Mouse (Mus musculus) forebrain, embryonic 15.5 days (tissue): Measurements from ENCODE around the gene Acad8. TPM values are rescaled to one million over a fixed set of nuclear protein-coding genes. Genes with fewer than 3 reads are reported as not detected.

Experiments
- ATAC-seq: fragments of 200-750 bp; cut with Nextera tagmentation; replicated peaks from 2 replicates; pipeline ENCODE4 v1.8.0; 2017; ENCODE audit warnings: mild to moderate bottlenecking, moderate TSS enrichment, moderate library complexity
- H3K27ac ChIP-seq: fragments of 300-500 bp; sonication (generic); replicated peaks from 2 replicates; pipeline ENCODE4 v1.5.1; 2015; ENCODE audit warnings: mild to moderate bottlenecking, inconsistent platforms
- H3K27me3 ChIP-seq: fragments of 300-500 bp; sonication (generic); 2 replicates; pipeline ENCODE4 v1.6.1; 2015; ENCODE audit warnings: inconsistent platforms
- H3K36me3 ChIP-seq: fragments of 300-500 bp; sonication (generic); 2 replicates; pipeline ENCODE4 v1.6.1; 2015; ENCODE audit warnings: mild to moderate bottlenecking, inconsistent platforms
- H3K4me1 ChIP-seq: fragments of 300-500 bp; sonication (generic); 2 replicates; pipeline ENCODE4 v1.6.1; 2015; ENCODE audit warnings: inconsistent platforms
- H3K4me2 ChIP-seq: fragments of 300-500 bp; sonication (generic); replicated peaks from 2 replicates; pipeline ENCODE4 v1.6.1; 2015; ENCODE audit warnings: mild to moderate bottlenecking, inconsistent platforms
- H3K4me3 ChIP-seq: fragments of 300-500 bp; sonication (generic); 2 replicates; pipeline ENCODE4 v1.5.1; 2015; ENCODE audit warnings: mild to moderate bottlenecking, inconsistent platforms
- H3K9ac ChIP-seq: fragments of 300-500 bp; sonication (generic); replicated peaks from 2 replicates; pipeline ENCODE4 v1.6.1; 2015; ENCODE audit warnings: mild to moderate bottlenecking, inconsistent platforms
- H3K9me3 ChIP-seq: fragments of 300-500 bp; sonication (generic); 2 replicates; pipeline ENCODE4 v1.6.1; 2016; ENCODE audit warnings: inconsistent platforms
- WGBS: fragments of 180-500 bp; shearing (Covaris S2); methylation state at CpG from one replicate; pipeline ENCODE4 v1.1.7; 2015; ENCODE audit warnings: mixed read lengths; 5-methylcytosine and 5-hydroxymethylcytosine counted together
- polyA plus RNA-seq: library from polyadenylated mRNA; unstranded; fragments of >200 nt; fragmentation: Nextera tagmentation; extraction: Ambion mirVana; gene quantifications from 2 replicates; pipeline ENCODE4 v1.2.1, GENCODE M21; 2015

Acad8 gene
- 43.7 and 50.5 TPM in 2 replicates for polyA plus RNA-seq

DNA sequence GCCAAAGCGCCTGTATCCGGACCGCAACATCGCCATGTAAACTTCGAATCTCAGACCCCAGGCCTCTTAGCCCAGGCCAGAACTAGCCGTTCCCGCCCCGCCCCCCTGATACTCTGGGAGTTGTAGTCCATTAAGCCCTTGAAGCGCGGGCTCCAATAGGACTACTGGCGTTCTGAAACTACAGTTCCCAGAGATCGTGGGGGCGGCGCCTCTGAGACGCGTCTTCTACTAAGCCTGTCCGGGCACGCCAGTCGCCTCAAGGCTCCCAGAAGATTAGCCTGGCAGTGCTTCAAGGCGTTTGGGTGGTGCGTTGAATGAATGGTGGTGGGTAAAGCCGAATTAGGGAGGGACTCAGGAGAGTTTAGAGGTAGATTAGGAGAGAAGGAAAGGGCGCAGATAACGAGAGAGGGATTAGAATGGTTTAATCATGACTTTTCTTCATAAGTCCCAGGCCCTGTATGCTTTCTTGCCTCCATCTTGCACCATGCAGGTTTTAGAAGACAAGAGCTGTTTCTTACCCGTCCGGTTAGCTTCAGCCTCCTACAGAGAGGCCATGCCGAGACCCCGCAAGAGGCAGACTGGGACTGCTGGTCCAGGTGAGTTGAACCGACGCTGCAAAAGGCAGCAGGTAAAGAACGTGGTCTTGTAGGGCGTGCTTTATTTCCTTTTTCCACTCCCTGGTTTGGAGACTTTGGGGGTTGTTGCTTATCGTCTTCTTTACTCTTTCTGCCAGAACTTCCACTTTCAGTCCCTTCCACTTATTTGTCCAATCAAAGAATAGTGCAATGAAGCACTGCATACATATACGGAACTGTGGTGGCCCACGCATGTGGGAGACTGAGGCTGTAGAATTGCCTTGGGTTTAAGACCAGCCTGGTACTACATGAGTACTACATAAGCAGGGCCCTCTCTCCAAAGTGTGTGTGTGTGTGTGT, at the start of gene Acad8, which contains the start of gene Thyn1:
TSS of gene Acad8 (minus strand) at position 106 of the 935 bp plus-strand sequence.
TSS of gene Thyn1 (plus strand) at position 250 of the 935 bp plus-strand sequence.
- Histone ChIP-seq H3K27ac (peak within 1 kb of the TSS; percentile 69), H3K4me3 (peak within 1 kb of the TSS; percentile 83), H3K9me3 (no peaks in the 10 kb centered on the region), H3K4me1 (peaks cover 28% of the 10 kb centered on the region), H3K27me3 (no peaks in the 10 kb centered on the region), H3K4me2 (peak within 1 kb of the TSS; percentile 74), H3K36me3 (peaks cover 4% of the 10 kb centered on the region), H3K9ac (peak within 1 kb of the TSS; percentile 80)
- 1% methylated on average over 35 of the region's 35 CpGs for WGBS
- ATAC-seq, result peak; percentile 100

DNA sequence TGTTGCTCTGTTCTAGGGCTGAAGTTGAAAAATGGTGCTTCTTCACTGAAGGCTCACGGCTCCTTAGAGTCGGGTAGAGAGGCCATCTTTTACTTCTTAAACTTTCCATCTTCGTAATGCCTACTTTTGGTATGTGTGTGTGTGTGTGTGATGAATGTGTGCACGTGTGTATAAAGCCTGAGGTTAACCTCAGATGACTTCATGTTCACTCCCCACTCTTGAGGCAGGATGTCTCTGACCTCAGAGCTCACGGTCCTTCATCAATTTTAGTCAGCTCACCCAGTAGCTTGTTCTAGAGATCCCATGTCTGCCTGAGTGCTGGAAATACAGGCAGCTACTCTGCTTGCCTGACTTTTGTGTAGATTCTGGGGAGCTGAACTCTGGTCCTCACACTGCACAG, 44.5 kb upstream of the Acad8 start:
- Histone ChIP-seq H3K4me3 (no peak overlapping the region), H3K36me3 (peaks cover 73% of the 10 kb centered on the region), H3K4me2 (no peak overlapping the region), H3K27me3 (no peaks in the 10 kb centered on the region), H3K9me3 (no peaks in the 10 kb centered on the region), H3K4me1 (no peaks in the 10 kb centered on the region), H3K27ac (no peak overlapping the region), H3K9ac (no peak overlapping the region)
- 93% methylated on average over 5 of the region's 5 CpGs for WGBS
- no peak for ATAC-seq

DNA sequence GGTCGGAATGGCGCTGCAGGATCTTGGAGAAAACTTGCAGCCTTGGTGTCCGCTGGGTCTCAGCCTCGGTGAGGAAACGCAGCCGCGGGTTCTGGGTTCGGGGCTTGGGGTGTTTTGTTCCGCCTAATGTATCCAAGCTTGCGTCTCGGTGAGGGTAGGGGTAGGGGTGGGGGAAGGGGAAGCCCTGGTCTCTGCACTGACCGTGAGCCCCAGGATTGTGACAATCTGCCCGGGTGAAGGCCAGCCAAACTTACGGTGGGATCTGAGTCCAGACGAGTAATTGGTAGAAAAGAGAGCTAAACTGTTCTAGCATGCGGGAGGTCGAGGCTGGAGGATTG, 31.4 kb upstream of the Acad8 start:
- Histone ChIP-seq H3K36me3 (no peaks in the 10 kb centered on the region), H3K27ac (peak overlapping the region; percentile 96), H3K9ac (peak overlapping the region; percentile 56), H3K9me3 (no peaks in the 10 kb centered on the region), H3K4me2 (peak overlapping the region; percentile 73), H3K4me3 (peak overlapping the region; percentile 100), H3K4me1 (peaks cover 55% of the 10 kb centered on the region), H3K27me3 (no peaks in the 10 kb centered on the region)
- WGBS, result 0% methylated on average over 17 of the region's 17 CpGs
- ATAC-seq, result no peak; the same call in 1 of the 2 replicates

DNA sequence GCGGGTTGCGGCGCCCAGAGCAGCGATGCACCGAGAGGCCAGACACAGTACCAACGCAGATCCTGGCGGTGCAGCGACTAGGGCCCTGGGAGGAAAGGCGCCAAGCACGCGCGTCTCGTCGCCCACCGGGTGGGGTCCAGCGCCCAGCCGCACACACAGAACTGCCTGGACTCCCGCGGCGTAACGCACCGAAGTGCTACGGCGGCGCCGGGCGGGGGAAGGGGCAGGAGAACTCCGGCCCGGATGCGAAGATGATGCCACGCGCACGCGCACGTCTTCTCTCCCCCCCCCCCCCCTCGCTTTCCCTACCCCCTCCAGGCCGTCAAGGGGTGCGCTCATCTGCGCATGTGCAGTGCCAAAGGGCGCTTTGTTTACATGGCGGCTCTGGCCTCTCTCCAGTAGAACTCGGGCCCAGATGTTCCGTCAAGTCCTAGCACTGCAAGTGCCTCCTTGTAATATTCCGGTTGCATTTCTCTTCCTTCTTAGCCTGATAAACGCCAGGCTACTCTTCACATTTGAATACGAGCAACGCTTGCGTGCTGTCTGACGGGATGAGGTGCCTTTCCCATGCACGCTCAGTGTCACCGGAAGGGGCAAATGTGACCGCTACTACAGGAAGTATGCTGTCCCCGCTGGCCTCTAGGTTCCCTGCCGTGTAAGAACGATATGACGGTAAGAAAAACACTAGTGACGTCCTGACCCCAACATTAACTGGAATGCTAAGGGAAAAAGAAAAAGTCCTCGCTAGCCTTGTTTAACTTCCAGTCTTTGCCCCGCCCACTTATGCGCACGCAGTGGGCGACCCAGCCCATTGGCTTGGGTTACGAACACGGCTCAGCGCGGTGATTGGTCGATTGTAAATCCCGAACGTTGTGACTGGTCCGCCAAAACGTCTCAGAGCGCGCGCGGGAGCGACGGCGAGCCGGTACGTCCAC, 30.7 kb upstream of the Acad8 start, which contains the start of the genes Vps26b and Ncapd3:
TSS of gene Vps26b (minus strand) at position 238 of the 935 bp plus-strand sequence.
TSS of gene Ncapd3 (plus strand) at position 348 of the 935 bp plus-strand sequence.
- Histone ChIP-seq H3K4me2 (peak within 1 kb of the TSS; percentile 83), H3K4me1 (peaks cover 56% of the 10 kb centered on the region), H3K36me3 (no peaks in the 10 kb centered on the region), H3K27ac (peak within 1 kb of the TSS; percentile 96), H3K9ac (peak within 1 kb of the TSS; percentile 99), H3K4me3 (peak within 1 kb of the TSS; percentile 100), H3K9me3 (no peaks in the 10 kb centered on the region), H3K27me3 (no peaks in the 10 kb centered on the region)
- WGBS, result under 1% methylated on average over 74 of the region's 80 CpGs
- ATAC-seq, result peak; percentile 95

DNA sequence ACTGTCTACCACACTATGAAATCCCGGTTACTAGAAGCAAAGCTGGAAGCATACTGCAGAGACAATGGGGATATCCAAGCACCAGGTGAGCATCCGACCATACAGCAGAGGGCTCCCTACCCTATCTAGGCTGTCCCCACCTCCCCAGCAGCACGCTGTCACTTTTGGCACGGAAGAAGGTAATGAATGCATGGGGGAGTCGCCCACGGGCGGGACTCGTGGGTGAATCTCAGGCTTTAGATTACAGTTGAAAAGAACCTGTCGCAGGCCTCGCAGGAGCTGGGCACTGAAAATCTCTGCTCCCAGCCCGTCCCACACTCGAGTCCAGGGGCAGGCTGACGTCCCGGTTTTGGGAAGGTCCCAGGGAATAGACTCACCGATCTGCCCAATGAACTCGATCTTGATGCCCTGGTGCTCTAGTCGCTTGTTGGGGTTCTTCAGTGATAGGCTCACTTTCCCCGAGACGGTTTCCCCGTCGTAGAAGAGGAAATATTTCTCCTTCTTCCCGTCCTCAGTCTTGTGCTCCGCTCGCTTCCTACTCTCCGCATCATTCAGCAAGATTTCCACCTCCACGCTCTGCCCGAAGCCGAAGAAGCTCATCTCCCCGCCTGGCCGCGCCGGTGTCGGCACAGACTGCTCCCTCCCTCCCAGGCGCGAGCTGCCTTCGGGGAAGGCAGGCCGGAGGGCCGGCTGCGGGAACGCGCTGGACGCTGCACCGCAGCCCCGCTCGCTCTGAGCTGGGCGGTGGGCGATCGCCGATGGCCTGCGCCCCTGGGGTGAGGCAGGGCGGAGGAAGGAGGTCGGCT, 29.9 kb upstream of the Acad8 start:
- Histone ChIP-seq H3K9me3 (no peaks in the 10 kb centered on the region), H3K4me2 (peak overlapping the region; percentile 83), H3K4me1 (peaks cover 63% of the 10 kb centered on the region), H3K27me3 (no peaks in the 10 kb centered on the region), H3K9ac (peak overlapping the region; percentile 99), H3K4me3 (peak overlapping the region; percentile 100), H3K27ac (peak overlapping the region; percentile 96), H3K36me3 (no peaks in the 10 kb centered on the region)
- WGBS, result under 1% methylated on average over 50 of the region's 52 CpGs
- peak; percentile 41 for ATAC-seq

DNA sequence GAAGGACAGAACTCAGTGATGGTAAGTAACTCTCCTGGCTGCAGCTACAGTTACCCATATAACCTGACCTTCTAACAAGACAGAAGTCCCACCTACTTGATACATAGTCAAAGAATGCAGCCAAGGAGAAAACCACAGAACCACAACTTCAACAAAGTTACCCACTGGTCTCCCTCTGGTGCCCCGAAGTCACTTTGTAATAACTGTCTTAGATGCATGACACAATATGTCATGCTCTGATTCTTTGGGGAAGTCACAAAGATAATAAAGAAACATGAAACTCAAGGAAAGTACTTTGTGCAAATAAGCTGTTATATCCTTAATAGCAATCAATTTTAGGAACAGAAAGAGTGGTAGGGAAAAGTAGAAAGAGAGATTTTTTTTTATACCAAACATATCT, 27.3 kb upstream of the Acad8 start:
- peaks cover 50% of the 10 kb centered on the region for H3K4me1 ChIP-seq
- 97% methylated on average over 1 of the region's 1 CpGs for WGBS
- H3K4me3 ChIP-seq, result 0 out of 2 replicates have a peak overlapping the region, but pooled peaks have one; percentile 1
- H3K36me3 ChIP-seq, result no peaks in the 10 kb centered on the region
- H3K27me3 ChIP-seq, result no peaks in the 10 kb centered on the region
- peak overlapping the region; percentile 83 for H3K4me2 ChIP-seq
- H3K27ac ChIP-seq, result no peak overlapping the region
- no peaks in the 10 kb centered on the region for H3K9me3 ChIP-seq
- no peak overlapping the region for H3K9ac ChIP-seq
- ATAC-seq, result no peak

DNA sequence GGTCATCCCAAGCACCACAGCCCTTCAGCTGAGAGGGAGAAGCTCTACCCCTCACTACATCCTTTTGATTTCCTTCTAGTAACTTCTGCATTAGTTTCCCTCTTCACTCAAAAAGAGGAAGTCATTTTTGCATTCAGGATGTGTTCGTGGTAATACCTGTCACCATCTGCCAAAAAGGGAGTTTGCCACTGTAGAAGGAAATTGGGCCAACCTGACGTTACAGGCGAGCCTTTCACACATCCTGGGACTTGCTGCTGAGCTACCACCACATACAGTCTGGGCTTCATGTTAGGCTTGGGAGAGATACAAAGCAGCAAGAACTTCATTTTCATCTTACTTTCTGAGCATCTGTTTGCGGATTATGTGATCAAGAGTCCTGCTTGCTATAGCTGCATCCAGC, 24.3 kb upstream of the Acad8 start:
- H3K4me3 ChIP-seq, result no peak overlapping the region

DNA sequence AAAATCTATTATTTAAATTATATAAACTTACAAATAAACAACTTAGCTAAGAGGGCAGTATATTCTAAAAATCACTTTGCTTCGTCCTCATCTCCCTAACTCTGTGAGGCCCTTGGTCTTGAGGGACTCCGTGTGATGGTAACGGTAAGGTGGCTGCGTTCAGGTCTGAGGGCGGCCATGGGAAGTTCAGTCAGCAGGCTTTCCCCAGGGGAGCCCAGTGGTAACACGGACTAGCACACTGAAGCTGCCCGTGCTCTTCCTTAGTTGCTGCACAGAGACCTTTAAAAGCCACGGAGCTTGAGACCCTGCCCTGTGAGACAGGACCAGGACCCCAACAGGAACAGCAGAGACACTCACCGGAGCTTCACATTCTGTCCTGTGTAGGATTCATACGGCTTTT, 19.6 kb upstream of the Acad8 start:
- H3K4me1 ChIP-seq, result no peaks in the 10 kb centered on the region
- H3K36me3 ChIP-seq, result peaks cover 52% of the 10 kb centered on the region
- H3K4me2 ChIP-seq, result no peak overlapping the region
- no peaks in the 10 kb centered on the region for H3K27me3 ChIP-seq
- no peaks in the 10 kb centered on the region for H3K9me3 ChIP-seq
- no peak overlapping the region for H3K4me3 ChIP-seq
- WGBS, result 95% methylated on average over 10 of the region's 10 CpGs
- no peak overlapping the region for H3K27ac ChIP-seq
- ATAC-seq, result no peak
- no peak overlapping the region for H3K9ac ChIP-seq

More for the DNA sequence above, 24.3 kb upstream of the Acad8 start:
- no peaks in the 10 kb centered on the region for H3K27me3 ChIP-seq
- WGBS, result 88% methylated on average over 4 of the region's 4 CpGs
- no peak overlapping the region for H3K4me2 ChIP-seq
- peaks cover 9% of the 10 kb centered on the region; the same call in 1 of the 2 replicates for H3K36me3 ChIP-seq
- H3K9ac ChIP-seq, result no peak overlapping the region
- H3K9me3 ChIP-seq, result no peaks in the 10 kb centered on the region
- no peak for ATAC-seq
- no peak overlapping the region for H3K27ac ChIP-seq
- peaks cover 37% of the 10 kb centered on the region for H3K4me1 ChIP-seq

DNA sequence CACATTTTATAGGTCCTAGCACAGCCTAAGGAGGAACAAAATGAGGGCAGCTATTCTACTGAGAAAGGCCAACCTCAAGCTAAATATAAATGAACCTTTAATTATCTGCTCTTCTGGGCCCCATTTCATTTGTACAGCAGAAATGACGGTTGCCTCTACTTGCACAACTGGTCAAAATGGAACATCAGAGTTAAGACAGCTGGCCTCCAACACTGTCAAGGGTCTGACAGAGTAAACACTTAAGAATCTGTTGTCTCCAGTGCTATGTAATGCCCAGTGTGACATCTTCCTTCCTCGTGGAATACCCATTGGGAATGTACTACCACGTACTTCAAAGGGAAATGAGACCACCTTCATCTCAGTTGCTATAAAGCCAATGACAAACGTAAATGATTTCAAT, 12.2 kb upstream of the Acad8 start:
- H3K4me1 ChIP-seq, result no peaks in the 10 kb centered on the region; the same call in 1 of the 2 replicates
- H3K4me2 ChIP-seq, result no peak overlapping the region
- no peak for ATAC-seq
- H3K36me3 ChIP-seq, result peaks cover 95% of the 10 kb centered on the region
- no peaks in the 10 kb centered on the region for H3K9me3 ChIP-seq
- no peak overlapping the region for H3K4me3 ChIP-seq
- H3K27me3 ChIP-seq, result no peaks in the 10 kb centered on the region
- 94% methylated on average over 4 of the region's 4 CpGs for WGBS
- H3K9ac ChIP-seq, result no peak overlapping the region
- no peak overlapping the region for H3K27ac ChIP-seq

DNA sequence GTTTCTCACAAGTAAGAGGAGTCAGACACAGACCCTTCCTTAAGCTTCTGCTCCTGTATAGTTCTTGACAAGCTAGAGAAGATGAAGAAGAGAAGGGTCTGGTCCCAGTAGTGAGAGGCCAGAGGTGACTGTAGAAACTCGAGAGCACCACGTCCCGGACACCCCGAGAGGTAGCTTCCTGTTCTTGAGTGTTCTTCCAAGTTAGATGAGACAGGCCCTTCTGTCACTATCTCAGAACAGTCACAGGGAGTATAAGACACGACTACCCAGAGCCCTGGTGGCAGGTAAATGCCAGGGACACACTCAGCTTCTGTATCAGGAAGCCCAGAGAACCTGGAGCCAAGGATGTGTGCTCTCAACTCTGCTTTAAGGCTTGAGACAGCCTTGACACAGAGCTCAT, 9.9 kb upstream of the Acad8 start:
- WGBS, result 86% methylated on average over 5 of the region's 5 CpGs
- no peak overlapping the region for H3K27ac ChIP-seq
- H3K9me3 ChIP-seq, result no peaks in the 10 kb centered on the region
- no peaks in the 10 kb centered on the region for H3K27me3 ChIP-seq
- no peak for ATAC-seq
- H3K4me3 ChIP-seq, result no peak overlapping the region
- H3K36me3 ChIP-seq, result peaks cover 90% of the 10 kb centered on the region
- H3K4me1 ChIP-seq, result peaks cover 10% of the 10 kb centered on the region
- H3K9ac ChIP-seq, result no peak overlapping the region
- H3K4me2 ChIP-seq, result no peak overlapping the region

DNA sequence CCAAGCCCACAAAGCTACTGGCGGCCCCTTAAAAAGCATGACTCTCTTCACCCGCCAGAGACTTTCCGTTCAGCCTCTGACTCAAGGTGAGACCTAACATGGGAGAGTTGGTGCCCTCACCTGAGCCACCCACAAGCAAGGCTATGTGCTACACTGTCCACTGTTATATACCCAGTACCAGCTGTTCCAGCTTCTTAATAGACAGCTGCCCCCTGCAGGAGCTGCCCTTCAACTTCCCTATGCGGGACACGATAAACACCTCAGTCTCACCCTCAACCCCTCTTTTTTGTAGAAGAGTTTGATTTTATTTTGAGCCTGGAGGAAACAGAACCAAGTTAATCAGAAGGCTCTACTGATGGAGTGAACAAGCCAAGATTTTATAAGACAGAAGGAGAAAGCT, 7.5 kb upstream of the Acad8 start:
- H3K4me3 ChIP-seq, result no peak overlapping the region
- H3K27ac ChIP-seq, result peak overlapping the region; percentile 78
- H3K4me2 ChIP-seq, result no peak overlapping the region
- no peaks in the 10 kb centered on the region for H3K27me3 ChIP-seq
- no peak overlapping the region for H3K9ac ChIP-seq
- peaks cover 10% of the 10 kb centered on the region for H3K4me1 ChIP-seq
- no peak for ATAC-seq
- H3K9me3 ChIP-seq, result no peaks in the 10 kb centered on the region
- H3K36me3 ChIP-seq, result peaks cover 66% of the 10 kb centered on the region
- 93% methylated on average over 5 of the region's 5 CpGs for WGBS
